Mouse (Mus musculus): ENCODE data around the gene Sertad2.

- TF ChIP-seq POLR2A (IDR thresholded peaks at IDR 0.05; ENCODE audit: borderline replicate concordance, extremely low read depth, low read depth, low read length): no peak
- TF ChIP-seq CTCF (IDR thresholded peaks at IDR 0.05; ENCODE audit: insufficient read depth, low read length): no peak
Measured at GRCm38 (mm10) chr11:20680781-20681180, 137.7 kb downstream of the Sertad2 start.

Measured in lung, adult 2 months (tissue).